Mouse (Mus musculus) C2C12 (cell line): Measurements from ENCODE around the gene Prdm10. TPM values are rescaled to one million over a fixed set of nuclear protein-coding genes. Genes with fewer than 3 reads are reported as not detected.

Experiments
- H3K27me3 ChIP-seq: one replicate; pipeline ENCODE4 v1.6.1; 2011; ENCODE audit not compliant: control insufficient read depth, insufficient read depth, insufficient read length
- H3K36me3 ChIP-seq: one replicate; pipeline ENCODE4 v1.6.1; 2011; ENCODE audit not compliant: control insufficient read depth, insufficient read depth
- H3K4me3 ChIP-seq: one replicate; pipeline ENCODE4 v1.5.1; 2011; ENCODE audit warnings: mild to moderate bottlenecking, control low read depth; ENCODE audit not compliant: poor library complexity, insufficient read depth, severe bottlenecking
- H3K79me2 ChIP-seq: one replicate; pipeline ENCODE4 v1.6.1; 2011; ENCODE audit not compliant: control insufficient read depth, insufficient read depth
- H3K79me3 ChIP-seq: one replicate; pipeline ENCODE4 v1.6.1; 2011; ENCODE audit warnings: low read depth, control low read depth
- H3ac ChIP-seq: one replicate; pipeline ENCODE3; 2011; ENCODE audit warnings: low read depth; ENCODE audit not compliant: control insufficient read depth, insufficient read length
- CEBPB ChIP-seq: IDR thresholded peaks from one replicate; pipeline ENCODE4 v1.6.1; 2011; ENCODE audit warnings: low read depth, mild to moderate bottlenecking, control low read depth, moderate library complexity
- CTCF ChIP-seq: IDR thresholded peaks from one replicate; pipeline ENCODE4 v1.5.1; 2011; ENCODE audit not compliant: control insufficient read depth, insufficient read depth, insufficient read length
- FOSL1 ChIP-seq: IDR thresholded peaks from one replicate; pipeline ENCODE4 v1.8.0; 2011; ENCODE audit warnings: mild to moderate bottlenecking, low read length; ENCODE audit not compliant: poor library complexity, insufficient read depth, severe bottlenecking
- MAX ChIP-seq: IDR thresholded peaks from one replicate; pipeline ENCODE4 v1.6.1; 2011; ENCODE audit warnings: mild to moderate bottlenecking, control low read depth
- MYOD1 ChIP-seq: IDR thresholded peaks from one replicate; pipeline ENCODE4 v1.6.1; 2011; ENCODE audit warnings: low read depth; ENCODE audit not compliant: control insufficient read depth, insufficient read length
- MYOG ChIP-seq: IDR thresholded peaks from one replicate; pipeline ENCODE4 v1.6.1; 2011; ENCODE audit not compliant: control insufficient read depth, insufficient read length; ENCODE audit errors: extremely low read depth
- USF1 ChIP-seq: IDR thresholded peaks from one replicate; pipeline ENCODE4 v1.6.1; 2011; ENCODE audit warnings: low read depth, mild to moderate bottlenecking, control low read depth, moderate library complexity
- polyA plus RNA-seq: library from polyadenylated mRNA; unstranded; fragments of >200 nt; fragmentation: generic; extraction: Trizol; gene quantifications from one replicate; pipeline ENCODE4 v1.2.1, GENCODE M21; 2012; ENCODE audit warnings: missing spikeins

The Prdm10 gene
- polyA plus RNA-seq, 1 experiment, result 2.5 TPM

- H3K79me2 ChIP-seq, result no peaks in the 10 kb centered on the region
- H3K4me3 ChIP-seq, result no peak overlapping the region
- no peaks in the 10 kb centered on the region for H3K79me3 ChIP-seq
- no peaks in the 10 kb centered on the region for H3K27me3 ChIP-seq
- H3K36me3 ChIP-seq, result peaks cover 20% of the 10 kb centered on the region
- no peak overlapping the region for H3ac ChIP-seq
- TF ChIP-seq MYOG (no peak), MAX (no peak), CEBPB (no peak), CTCF (no peak), MYOD1 (no peak), FOSL1 (no peak), USF1 (no peak)
Measured at GRCm38 (mm10) chr9:31363698-31364609, 83.6 kb downstream of the Prdm10 start.

GRCm38 (mm10) chr9:31365086-31365485, 84.7 kb downstream of the Prdm10 start:
- no peaks in the 10 kb centered on the region for H3K27me3 ChIP-seq
- no peak for TF ChIP-seq FOSL1
- no peak for TF ChIP-seq USF1
- TF ChIP-seq MYOD1, result no peak
- TF ChIP-seq CEBPB, result no peak
- no peaks in the 10 kb centered on the region for H3K79me3 ChIP-seq

GRCm38 (mm10) chr9:31371740-31372139, 91.4 kb downstream of the Prdm10 start:
- H3K79me2 ChIP-seq, result no peaks in the 10 kb centered on the region
- TF ChIP-seq CEBPB, result no peak
- no peak for TF ChIP-seq CTCF
- TF ChIP-seq MYOG, result no peak
- TF ChIP-seq MAX, result no peak
- no peak for TF ChIP-seq MYOD1
- TF ChIP-seq FOSL1, result no peak
- TF ChIP-seq USF1, result no peak
- H3K27me3 ChIP-seq, result no peaks in the 10 kb centered on the region
- no peak overlapping the region for H3K4me3 ChIP-seq
- H3K36me3 ChIP-seq, result peaks cover 8% of the 10 kb centered on the region
- no peaks in the 10 kb centered on the region for H3K79me3 ChIP-seq
- no peak overlapping the region for H3ac ChIP-seq

More at GRCm38 (mm10) chr9:31365086-31365485, 84.7 kb downstream of the Prdm10 start:
- peaks cover 13% of the 10 kb centered on the region for H3K36me3 ChIP-seq
- no peak overlapping the region for H3K4me3 ChIP-seq
- no peak overlapping the region for H3ac ChIP-seq
- no peaks in the 10 kb centered on the region for H3K79me2 ChIP-seq

- no peak overlapping the region for H3K4me3 ChIP-seq
- no peaks in the 10 kb centered on the region for H3K79me3 ChIP-seq
- TF ChIP-seq MAX (no peak), MYOG (no peak), CTCF (no peak), FOSL1 (no peak), MYOD1 (no peak), USF1 (no peak), CEBPB (no peak)
- peaks cover 6% of the 10 kb centered on the region for H3K36me3 ChIP-seq
- no peaks in the 10 kb centered on the region for H3K27me3 ChIP-seq
- H3ac ChIP-seq, result no peak overlapping the region
- no peaks in the 10 kb centered on the region for H3K79me2 ChIP-seq
Measured at GRCm38 (mm10) chr9:31376661-31377060, 96.3 kb downstream of the Prdm10 start.

DNA sequence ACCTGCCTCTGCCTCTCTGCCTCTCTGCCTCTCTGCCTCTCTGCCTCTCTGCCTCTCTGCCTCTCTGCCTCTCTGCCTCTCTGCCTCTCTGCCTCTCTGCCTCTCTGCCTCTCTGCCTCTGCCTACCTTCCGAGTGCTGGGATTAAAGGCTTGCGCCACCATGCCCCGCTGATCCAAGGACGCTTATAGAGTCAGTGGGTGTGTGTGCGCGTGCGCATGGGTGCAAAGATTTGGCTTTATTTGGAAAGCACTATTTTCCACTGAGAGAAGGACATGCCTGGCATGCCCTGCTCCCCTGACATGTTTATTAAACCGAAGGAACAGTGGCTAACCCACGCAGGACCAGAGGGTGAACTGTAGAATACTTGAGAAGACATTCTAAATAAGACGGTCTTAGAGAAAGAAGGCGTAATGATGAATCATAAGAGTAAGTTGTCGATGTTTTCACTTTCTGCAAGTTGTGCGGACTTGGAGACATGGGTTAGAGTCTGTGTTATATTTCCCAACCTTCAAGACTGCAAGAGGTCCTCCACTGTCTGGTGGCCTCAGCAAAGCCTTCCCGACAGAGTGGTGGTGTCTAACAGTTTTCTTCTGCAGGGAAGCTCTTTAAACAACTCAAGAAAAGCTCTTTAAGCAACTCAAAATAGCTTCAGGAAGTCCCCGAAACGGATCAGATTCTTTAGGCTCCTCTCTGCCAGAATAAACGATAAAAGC, 104.6 kb downstream of the Prdm10 start:
- TF ChIP-seq CEBPB (no peak), MAX (no peak), USF1 (no peak), MYOG (no peak), MYOD1 (no peak), FOSL1 (no peak), CTCF (no peak)
- Histone ChIP-seq H3K79me3 (peaks cover 15% of the 10 kb centered on the region), H3K4me3 (no peak overlapping the region), H3K27me3 (no peaks in the 10 kb centered on the region), H3ac (no peak overlapping the region), H3K36me3 (peaks cover 10% of the 10 kb centered on the region), H3K79me2 (peaks cover 29% of the 10 kb centered on the region)

DNA sequence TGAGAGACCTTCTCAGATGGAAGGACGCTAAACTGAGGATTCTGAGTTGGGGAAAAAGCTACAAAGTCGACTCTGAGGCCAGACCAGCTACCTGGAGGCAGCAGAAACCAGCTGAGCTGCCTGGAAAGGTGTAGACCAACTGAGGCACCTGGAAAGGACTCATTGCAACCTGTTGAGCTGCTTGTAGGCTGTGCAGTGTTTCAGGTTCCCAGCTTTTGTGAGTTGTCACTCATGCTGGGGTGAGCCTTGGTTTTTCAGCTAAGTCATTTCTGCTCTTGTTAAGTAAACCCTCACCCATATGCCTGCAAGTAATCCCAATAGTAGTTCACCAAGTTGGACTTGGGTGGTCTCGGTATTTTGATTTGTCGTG, 105.1 kb downstream of the Prdm10 start:
- peaks cover 13% of the 10 kb centered on the region for H3K36me3 ChIP-seq
- TF ChIP-seq MYOG (no peak), MYOD1 (no peak), FOSL1 (no peak), CTCF (no peak), USF1 (no peak), MAX (no peak), CEBPB (no peak)
- peaks cover 29% of the 10 kb centered on the region for H3K79me2 ChIP-seq
- peaks cover 15% of the 10 kb centered on the region for H3K79me3 ChIP-seq
- H3K27me3 ChIP-seq, result no peaks in the 10 kb centered on the region
- peak overlapping the region; percentile 68 for H3K4me3 ChIP-seq
- H3ac ChIP-seq, result no peak overlapping the region
